Mouse (Mus musculus): Measurements from ENCODE around the gene Pi4k2a. TPM values are rescaled to one million over a fixed set of nuclear protein-coding genes. Genes with fewer than 3 reads are reported as not detected.

Pi4k2a gene
- polyA plus RNA-seq, 1 experiment from 2014 or later: 28.2 TPM

GRCm38 (mm10) chr19:42144541-42145167 lies 54.4 kb downstream of the Pi4k2a start:
- 26% methylated on average over 8 of the region's 8 CpGs for WGBS
- Histone ChIP-seq H3K27ac (replicated peaks; ENCODE audit: low read depth, low read length) (no peak overlapping the region), H3K4me1 (ENCODE audit: control insufficient read depth, insufficient read depth, low read length) (peaks cover 11% of the 10 kb centered on the region), H3K27me3 (replicated peaks; ENCODE audit: control insufficient read depth, insufficient read depth, low read length) (no peaks in the 10 kb centered on the region), H3K4me3 (ENCODE audit: low read depth, low read length) (no peak overlapping the region), H3K4me2 (ENCODE audit: low read depth, low read length) (no peak overlapping the region), H3K36me3 (ENCODE audit: control insufficient read depth, insufficient read depth, low read length) (no peaks in the 10 kb centered on the region), H3K9me3 (ENCODE audit: control insufficient read depth, low read length) (no peaks in the 10 kb centered on the region), H3K9ac (ENCODE audit: low read depth, low read length) (no peak overlapping the region)
- ATAC-seq (ENCODE audit: low read depth) (no peak), DNase-seq (ENCODE audit: low spot score) (peak; percentile 90)

- H3K9ac ChIP-seq (ENCODE audit: low read depth, low read length): no peak overlapping the region
- no peak overlapping the region for H3K4me3 ChIP-seq (ENCODE audit: low read depth, low read length)
- H3K27ac ChIP-seq (replicated peaks; ENCODE audit: low read depth, low read length): no peak overlapping the region
- no peaks in the 10 kb centered on the region for H3K9me3 ChIP-seq (ENCODE audit: control insufficient read depth, low read length)
- H3K36me3 ChIP-seq (ENCODE audit: control insufficient read depth, insufficient read depth, low read length): no peaks in the 10 kb centered on the region
- peaks cover 16% of the 10 kb centered on the region for H3K4me1 ChIP-seq (ENCODE audit: control insufficient read depth, insufficient read depth, low read length)
- ATAC-seq (ENCODE audit: low read depth) (no peak), DNase-seq (ENCODE audit: low spot score) (no peak)
- H3K27me3 ChIP-seq (replicated peaks; ENCODE audit: control insufficient read depth, insufficient read depth, low read length): no peaks in the 10 kb centered on the region
- 60% methylated on average over 4 of the region's 4 CpGs for WGBS
- H3K4me2 ChIP-seq (ENCODE audit: low read depth, low read length): no peak overlapping the region
Observed at GRCm38 (mm10) chr19:42145210-42145609, 54.9 kb downstream of the Pi4k2a start.

- H3K27ac ChIP-seq (replicated peaks; ENCODE audit: low read depth, low read length): no peak overlapping the region
- no peaks in the 10 kb centered on the region for H3K9me3 ChIP-seq (ENCODE audit: control insufficient read depth, low read length)
- H3K36me3 ChIP-seq (ENCODE audit: control insufficient read depth, insufficient read depth, low read length): peaks cover under 1% of the 10 kb centered on the region; the same call in 1 of the 2 replicates
- H3K27me3 ChIP-seq (replicated peaks; ENCODE audit: control insufficient read depth, insufficient read depth, low read length): no peaks in the 10 kb centered on the region
- no peak for DNase-seq (ENCODE audit: low spot score)
- WGBS: 82% methylated on average over 2 of the region's 2 CpGs
- ATAC-seq (ENCODE audit: low read depth): no peak
- H3K4me3 ChIP-seq (ENCODE audit: low read depth, low read length): no peak overlapping the region
- H3K9ac ChIP-seq (ENCODE audit: low read depth, low read length): no peak overlapping the region
- H3K4me2 ChIP-seq (ENCODE audit: low read depth, low read length): no peak overlapping the region
- peaks cover 20% of the 10 kb centered on the region for H3K4me1 ChIP-seq (ENCODE audit: control insufficient read depth, insufficient read depth, low read length)
Observed at GRCm38 (mm10) chr19:42145731-42146130, 55.5 kb downstream of the Pi4k2a start.

GRCm38 (mm10) chr19:42146276-42147010 lies 56.2 kb downstream of the Pi4k2a start:
- Histone ChIP-seq H3K36me3 (ENCODE audit: control insufficient read depth, insufficient read depth, low read length) (peaks cover 7% of the 10 kb centered on the region; the same call in 1 of the 2 replicates), H3K27ac (replicated peaks; ENCODE audit: low read depth, low read length) (peak overlapping the region; percentile 94), H3K9ac (ENCODE audit: low read depth, low read length) (no peak overlapping the region; the same call in 1 of the 2 replicates), H3K4me2 (ENCODE audit: low read depth, low read length) (peak overlapping the region; percentile 72), H3K27me3 (replicated peaks; ENCODE audit: control insufficient read depth, insufficient read depth, low read length) (no peaks in the 10 kb centered on the region), H3K4me1 (ENCODE audit: control insufficient read depth, insufficient read depth, low read length) (peaks cover 20% of the 10 kb centered on the region), H3K4me3 (ENCODE audit: low read depth, low read length) (peak overlapping the region; percentile 77; the same call in 1 of the 2 replicates), H3K9me3 (ENCODE audit: control insufficient read depth, low read length) (no peaks in the 10 kb centered on the region)
- DNase-seq (ENCODE audit: low spot score) (no peak), ATAC-seq (ENCODE audit: low read depth) (no peak)
- WGBS: 90% methylated on average over 9 of the region's 9 CpGs

GRCm38 (mm10) chr19:42147170-42147768 lies 57.0 kb downstream of the Pi4k2a start, which contains the start of gene Marveld1:
Marveld1 (plus strand) TSS chr19:42147400.
- Histone ChIP-seq H3K4me3 (ENCODE audit: low read depth, low read length) (peak within 1 kb of the TSS; percentile 77), H3K36me3 (ENCODE audit: control insufficient read depth, insufficient read depth, low read length) (peaks cover 7% of the 10 kb centered on the region; the same call in 1 of the 2 replicates), H3K9ac (ENCODE audit: low read depth, low read length) (peak within 1 kb of the TSS; percentile 89), H3K4me2 (ENCODE audit: low read depth, low read length) (peak within 1 kb of the TSS; percentile 72), H3K9me3 (ENCODE audit: control insufficient read depth, low read length) (no peaks in the 10 kb centered on the region), H3K4me1 (ENCODE audit: control insufficient read depth, insufficient read depth, low read length) (peaks cover 20% of the 10 kb centered on the region), H3K27me3 (replicated peaks; ENCODE audit: control insufficient read depth, insufficient read depth, low read length) (no peaks in the 10 kb centered on the region), H3K27ac (replicated peaks; ENCODE audit: low read depth, low read length) (peak within 1 kb of the TSS; percentile 94)
- ATAC-seq (ENCODE audit: low read depth) (peak; percentile 85), DNase-seq (ENCODE audit: low spot score) (peak; percentile 93)
- WGBS: 1% methylated on average over 12 of the region's 57 CpGs

- no peak for DNase-seq (ENCODE audit: low spot score)
- H3K9me3 ChIP-seq (ENCODE audit: control insufficient read depth, low read length): no peaks in the 10 kb centered on the region
- peak; percentile 28 for ATAC-seq (ENCODE audit: low read depth)
- peak overlapping the region; percentile 72 for H3K4me2 ChIP-seq (ENCODE audit: low read depth, low read length)
- under 1% methylated on average over 41 of the region's 63 CpGs for WGBS
- H3K27me3 ChIP-seq (replicated peaks; ENCODE audit: control insufficient read depth, insufficient read depth, low read length): no peaks in the 10 kb centered on the region
- peak overlapping the region; percentile 89 for H3K9ac ChIP-seq (ENCODE audit: low read depth, low read length)
- H3K4me1 ChIP-seq (ENCODE audit: control insufficient read depth, insufficient read depth, low read length): peaks cover 20% of the 10 kb centered on the region
- peaks cover 7% of the 10 kb centered on the region; the same call in 1 of the 2 replicates for H3K36me3 ChIP-seq (ENCODE audit: control insufficient read depth, insufficient read depth, low read length)
- H3K4me3 ChIP-seq (ENCODE audit: low read depth, low read length): peak overlapping the region; percentile 77
- H3K27ac ChIP-seq (replicated peaks; ENCODE audit: low read depth, low read length): peak overlapping the region; percentile 94
Observed at GRCm38 (mm10) chr19:42147769-42148568, 57.7 kb downstream of the Pi4k2a start.

- Histone ChIP-seq H3K4me3 (ENCODE audit: low read depth, low read length) (peak overlapping the region; percentile 77), H3K9ac (ENCODE audit: low read depth, low read length) (peak overlapping the region; percentile 89), H3K9me3 (ENCODE audit: control insufficient read depth, low read length) (no peaks in the 10 kb centered on the region), H3K27me3 (replicated peaks; ENCODE audit: control insufficient read depth, insufficient read depth, low read length) (no peaks in the 10 kb centered on the region), H3K27ac (replicated peaks; ENCODE audit: low read depth, low read length) (peak overlapping the region; percentile 94), H3K36me3 (ENCODE audit: control insufficient read depth, insufficient read depth, low read length) (peaks cover 7% of the 10 kb centered on the region; the same call in 1 of the 2 replicates), H3K4me1 (ENCODE audit: control insufficient read depth, insufficient read depth, low read length) (peaks cover 20% of the 10 kb centered on the region), H3K4me2 (ENCODE audit: low read depth, low read length) (peak overlapping the region; percentile 72)
- DNase-seq (ENCODE audit: low spot score): peak; percentile 84
- 12% methylated on average over 7 of the region's 7 CpGs for WGBS
- peak; percentile 66 for ATAC-seq (ENCODE audit: low read depth)
Observed at GRCm38 (mm10) chr19:42148569-42148860, 58.2 kb downstream of the Pi4k2a start.

GRCm38 (mm10) chr19:42151990-42152389 lies 61.7 kb downstream of the Pi4k2a start:
- ATAC-seq (ENCODE audit: low read depth) (no peak), DNase-seq (ENCODE audit: low spot score) (peak; percentile 81)
- 5% methylated on average over 6 of the region's 6 CpGs for WGBS
- no peak overlapping the region for H3K4me3 ChIP-seq (ENCODE audit: low read depth, low read length)
- H3K27me3 ChIP-seq (replicated peaks; ENCODE audit: control insufficient read depth, insufficient read depth, low read length): no peaks in the 10 kb centered on the region
- H3K27ac ChIP-seq (replicated peaks; ENCODE audit: low read depth, low read length): no peak overlapping the region
- H3K36me3 ChIP-seq (ENCODE audit: control insufficient read depth, insufficient read depth, low read length): peaks cover 7% of the 10 kb centered on the region; the same call in 1 of the 2 replicates
- peaks cover 20% of the 10 kb centered on the region for H3K4me1 ChIP-seq (ENCODE audit: control insufficient read depth, insufficient read depth, low read length)
- no peak overlapping the region for H3K9ac ChIP-seq (ENCODE audit: low read depth, low read length)
- H3K9me3 ChIP-seq (ENCODE audit: control insufficient read depth, low read length): no peaks in the 10 kb centered on the region
- no peak overlapping the region for H3K4me2 ChIP-seq (ENCODE audit: low read depth, low read length)
